Mouse (Mus musculus) MEL (cell line): ENCODE measurements around the gene Ccdc88b.

Experiments
- GATA1 ChIP-seq: IDR thresholded peaks from 2 replicates; pipeline ENCODE4 v1.6.1; 2011; ENCODE audit warnings: low read depth, low read length, improper control_type of control experiment
- MXI1 ChIP-seq: IDR thresholded peaks from 2 replicates; pipeline ENCODE4 v1.6.1; 2011; ENCODE audit warnings: mild to moderate bottlenecking, low read depth, low read length, improper control_type of control experiment
- RAD21 ChIP-seq: IDR thresholded peaks from 2 replicates; pipeline ENCODE4 v1.6.1; 2011; ENCODE audit warnings: mild to moderate bottlenecking, low read depth, low read length, improper control_type of control experiment
- SMC3 ChIP-seq: IDR thresholded peaks from 2 replicates; pipeline ENCODE4 v1.6.1; 2011; ENCODE audit warnings: low read depth, low read length, improper control_type of control experiment
- TAL1 ChIP-seq: IDR thresholded peaks from 2 replicates; pipeline ENCODE4 v1.6.1; 2012; ENCODE audit warnings: mild to moderate bottlenecking, inconsistent platforms, low read length, moderate library complexity, mixed read lengths
- ZNF384 ChIP-seq: IDR thresholded peaks from 2 replicates; pipeline ENCODE4 v1.6.1; 2012; ENCODE audit warnings: low read depth, mild to moderate bottlenecking, inconsistent platforms, low read length, improper control_type of control experiment

- TF ChIP-seq RAD21, result no peak
- TF ChIP-seq ZNF384, result no peak
- TF ChIP-seq MXI1, result no peak
- no peak for TF ChIP-seq GATA1
- TF ChIP-seq SMC3, result no peak
- no peak for TF ChIP-seq TAL1
Observed at GRCm38 (mm10) chr19:6899641-6900040, 41.6 kb upstream of the Ccdc88b start.
